Mouse (Mus musculus) layer of hippocampus, postnatal 36 days (tissue): Measurements from ENCODE around the gene Natd1. TPM values are rescaled to one million over a fixed set of nuclear protein-coding genes. Genes with fewer than 3 reads are reported as not detected.
"Not testable (repeated sequence)": the region's sequence is repeated elsewhere in the genome, so short reads cannot be mapped to it uniquely, and the experiment has no call there.

Source experiments
- DNase-seq, 2 experiments: peaks; one replicate each; pipeline ENCODE4 v3.0.0; 2022
- total RNA-seq, 2 experiments: library from RNA; stranded (reverse); gene quantifications; 2 replicates each; pipeline ENCODE4 v1.2.3; 2021

Natd1 gene
- total RNA-seq, 2 experiments from 2014 or later = 11.3 to 12.3 TPM

- not testable (repeated sequence) for DNase-seq
Observed at GRCm38 (mm10) chr11:60886986-60887385, 27.6 kb downstream of the Natd1 start.

DNA sequence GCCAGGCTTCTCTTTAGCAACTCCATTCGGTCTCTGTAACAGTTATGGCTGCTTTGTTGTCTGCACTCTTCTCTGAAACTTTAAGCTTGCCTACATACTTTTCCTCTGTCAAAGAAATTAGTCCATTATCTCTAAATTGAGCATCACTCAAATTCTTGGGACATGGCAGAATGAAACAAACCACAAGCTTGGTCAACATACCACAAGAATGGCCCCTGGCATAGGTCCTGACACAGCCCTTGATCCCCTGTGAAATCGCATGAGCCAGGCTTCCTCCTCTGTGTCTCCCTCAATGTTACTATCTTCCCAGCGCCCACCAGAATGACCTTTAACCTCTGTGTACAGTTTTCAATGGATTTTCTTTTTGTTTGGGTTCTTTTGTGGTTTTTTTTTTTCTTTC lies 32.2 kb downstream of the Natd1 start:
- no peak for DNase-seq

DNA sequence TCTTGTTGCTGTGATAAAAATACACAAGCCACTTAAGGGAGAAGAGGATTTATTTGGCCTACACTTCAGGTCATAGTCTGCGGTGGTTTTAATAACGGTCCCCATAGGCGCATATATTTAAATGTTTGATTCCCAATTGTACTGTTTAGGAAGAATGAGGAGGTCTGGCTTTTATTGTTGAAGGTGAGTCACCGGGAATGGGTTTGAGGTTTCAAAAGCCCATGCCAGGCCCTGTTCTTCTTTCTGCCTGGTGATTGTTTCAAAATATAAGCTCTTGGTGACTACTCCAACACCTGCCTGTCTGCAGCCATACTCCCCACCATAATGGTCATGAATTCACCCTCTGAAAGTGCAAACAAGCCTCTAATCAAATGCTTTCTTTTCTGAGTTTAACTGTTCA lies 34.0 kb downstream of the Natd1 start:
- no peak for DNase-seq

- DNase-seq = peak in 1 of 2 experiments; percentile 40
Observed at GRCm38 (mm10) chr11:60879423-60879822, 35.1 kb downstream of the Natd1 start.

- peak; percentile 96 for DNase-seq
Observed at GRCm38 (mm10) chr11:60878675-60879294, 35.8 kb downstream of the Natd1 start, which contains the start of gene Tmem11. Gene Tmem11, minus strand, starts transcription at chr11:60879272.

GRCm38 (mm10) chr11:60878056-60878612 lies 36.4 kb downstream of the Natd1 start:
- DNase-seq = no peak

DNA sequence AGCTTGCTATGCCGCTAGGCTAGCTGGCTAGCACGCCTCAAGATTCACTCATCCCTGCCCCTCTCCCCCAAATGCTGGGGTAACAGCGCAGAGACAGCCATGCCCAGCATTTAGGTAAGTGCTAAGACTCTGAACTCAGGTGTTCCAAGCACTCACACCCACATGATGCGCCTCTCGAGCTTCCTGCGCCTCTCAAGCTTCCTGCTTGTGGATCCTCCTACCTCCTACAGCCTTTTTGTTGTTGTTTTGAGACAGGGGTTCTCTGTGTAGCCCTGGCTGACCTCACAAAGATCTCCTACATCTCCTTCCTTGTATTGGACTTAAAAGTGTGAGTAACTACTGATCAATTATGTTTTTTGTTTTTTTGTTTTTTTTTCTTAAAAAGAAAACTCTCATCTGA lies 41.4 kb downstream of the Natd1 start:
- DNase-seq = no peak

DNA sequence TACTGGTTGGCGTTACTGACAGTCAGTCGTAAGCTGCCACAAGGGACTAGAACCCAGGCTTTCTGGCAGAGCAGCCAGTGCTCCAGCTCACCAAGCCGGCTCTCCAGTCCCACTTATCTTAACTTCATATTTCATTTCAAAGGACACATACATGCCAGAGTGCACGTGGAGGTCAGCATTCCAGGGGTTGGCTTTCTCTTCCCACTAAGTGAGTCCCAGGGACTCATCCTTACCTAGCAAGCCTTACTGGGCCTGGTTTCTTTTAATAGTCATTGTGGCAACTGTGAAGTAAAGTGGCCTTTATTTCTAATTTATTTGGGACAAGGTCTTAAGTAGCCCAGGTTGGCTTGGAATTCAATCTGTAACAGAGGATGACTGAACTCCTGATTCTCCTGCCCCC lies 43.1 kb downstream of the Natd1 start:
- DNase-seq = no peak

DNA sequence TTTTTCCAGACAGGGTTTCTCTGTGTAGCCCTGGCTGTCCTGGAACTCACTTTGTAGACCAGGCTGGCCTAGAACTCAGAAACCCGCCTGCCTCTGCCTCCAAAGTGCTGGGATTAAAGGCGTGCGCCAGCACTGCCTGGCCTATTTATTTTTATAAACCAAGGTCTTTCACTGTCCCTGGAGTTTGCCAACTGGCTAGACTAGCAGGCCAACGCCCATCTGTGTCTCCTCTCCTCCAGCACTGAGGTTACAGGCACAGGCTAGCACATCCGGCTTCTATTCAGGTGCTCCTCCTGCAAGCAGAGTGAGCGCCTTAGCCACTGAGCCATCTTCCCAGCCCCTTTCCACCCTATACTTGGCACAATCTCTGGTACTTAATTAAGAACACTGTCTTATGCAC lies 45.1 kb downstream of the Natd1 start:
- DNase-seq = not testable (repeated sequence)

DNA sequence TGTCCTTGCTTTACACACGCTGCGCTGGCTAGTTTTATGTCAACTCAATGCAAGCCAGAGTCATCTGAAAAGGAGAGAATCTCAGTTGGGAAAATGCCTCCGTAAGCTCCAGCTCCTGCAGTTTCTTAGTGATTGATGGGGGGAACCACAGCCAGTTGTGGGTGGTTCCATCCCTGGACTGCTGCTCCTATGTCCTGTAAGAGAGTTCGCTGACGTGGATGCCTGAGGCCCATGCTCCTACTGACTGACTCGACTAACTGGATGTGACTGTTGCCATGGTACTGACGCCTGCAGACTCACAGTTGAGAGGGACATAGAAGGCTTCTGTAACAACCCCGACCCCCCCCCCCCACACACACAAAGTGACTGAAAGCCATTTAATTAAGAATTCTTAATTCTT lies 46.6 kb downstream of the Natd1 start:
- DNase-seq = no peak

GRCm38 (mm10) chr11:60867456-60867855 lies 47.1 kb downstream of the Natd1 start:
- DNase-seq = no peak

GRCm38 (mm10) chr11:60866021-60866420 lies 48.5 kb downstream of the Natd1 start:
- DNase-seq = no peak

DNA sequence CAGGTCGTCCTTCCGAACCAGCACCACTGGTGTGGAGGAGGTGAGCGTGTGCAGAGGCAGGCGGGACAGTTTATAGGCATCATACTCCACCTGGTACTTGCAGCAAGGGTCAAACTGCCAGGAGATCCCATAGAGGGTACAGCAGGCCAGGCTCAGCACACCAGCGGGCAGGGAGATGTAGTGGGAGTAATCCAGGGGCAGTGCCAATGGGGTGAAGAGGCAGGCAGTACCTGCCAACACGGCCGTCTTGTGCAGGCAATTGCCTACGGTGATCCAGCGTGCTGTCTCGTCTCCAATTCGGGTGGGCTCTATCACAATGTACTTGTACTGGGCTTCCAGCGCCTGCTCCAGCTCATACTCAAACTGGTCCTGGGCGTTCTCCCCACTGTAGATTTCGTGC lies 49.6 kb downstream of the Natd1 start:
- DNase-seq = no peak

DNA sequence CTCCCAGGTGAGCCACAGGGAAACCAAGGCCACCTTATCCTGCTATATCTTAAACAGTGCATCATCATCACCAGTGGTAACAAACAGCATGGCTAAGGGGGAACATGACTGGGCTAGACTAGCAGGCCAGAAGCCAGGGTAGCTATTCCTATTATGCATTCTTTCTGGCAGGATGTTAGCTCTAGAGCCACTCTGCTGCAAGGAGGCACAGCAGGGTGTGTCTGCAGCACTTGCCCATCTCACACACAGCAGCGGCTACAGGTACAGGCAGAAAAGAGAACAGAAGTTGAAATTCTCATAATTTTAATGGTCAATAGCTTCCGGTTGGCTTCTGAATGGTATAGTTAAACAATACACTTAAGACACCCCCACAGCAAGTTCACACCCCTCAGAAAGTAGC lies 50.4 kb downstream of the Natd1 start:
- no peak for DNase-seq

DNA sequence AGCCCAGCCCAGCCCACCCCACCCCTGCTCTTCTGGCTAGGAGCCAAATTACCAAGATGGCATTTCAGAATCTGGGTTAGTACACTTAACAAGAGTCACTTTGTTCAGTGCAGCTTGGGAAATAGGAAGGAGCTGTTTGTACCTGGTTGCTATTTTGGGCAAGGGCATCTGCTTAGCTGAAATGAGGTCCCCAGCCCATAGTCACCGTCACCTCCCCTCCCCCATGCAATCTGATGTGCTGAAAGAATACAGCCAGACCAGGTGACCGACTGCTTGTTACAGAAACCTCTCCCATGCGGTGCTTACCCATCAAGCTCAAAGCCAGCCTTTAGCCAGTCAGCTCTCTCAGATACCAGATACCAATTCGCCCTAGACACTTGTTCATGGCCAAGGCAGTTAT lies 51.4 kb downstream of the Natd1 start:
- no peak for DNase-seq

DNA sequence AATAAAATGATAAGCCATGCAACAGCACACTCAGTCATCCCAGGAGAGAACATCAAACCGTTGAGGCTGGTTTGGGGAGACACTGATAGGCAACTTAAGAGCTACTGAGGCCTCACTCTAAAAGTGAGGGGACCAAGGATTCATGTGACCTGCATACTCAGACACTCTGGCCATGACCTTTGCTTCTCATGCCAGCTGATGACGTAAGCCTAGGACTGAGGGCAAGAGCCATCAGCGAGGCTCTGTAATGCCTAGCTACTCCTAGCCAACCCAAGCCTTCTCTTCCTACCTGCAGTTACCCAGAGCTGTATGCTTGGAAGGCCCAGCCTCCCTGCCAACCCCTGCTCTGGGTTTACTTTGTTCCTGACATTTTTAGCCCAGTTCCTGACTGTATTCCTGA lies 52.6 kb downstream of the Natd1 start:
- no peak for DNase-seq

GRCm38 (mm10) chr11:60856587-60856986 lies 58.0 kb downstream of the Natd1 start:
- DNase-seq = no peak

Other genes with a start within 250 kb of the Natd1 start
- 10 to 100 TPM; 42.3 to 47.9 TPM for gene Llgl1, start 215.0 kb downstream of the Natd1 start, total RNA-seq
- gene Flii, start 187.5 kb downstream of the Natd1 start, total RNA-seq = 10 to 100 TPM; 58.4 to 60.6 TPM
- gene Mief2, start 186.4 kb downstream of the Natd1 start, total RNA-seq = 10 to 100 TPM; 23.6 to 24.4 TPM
- 1 to 10 TPM; 5.1 to 5.3 TPM for gene Top3a, start 137.4 kb downstream of the Natd1 start, total RNA-seq
- gene Smcr8, start 137.2 kb downstream of the Natd1 start, total RNA-seq = 10 to 100 TPM; 31.4 to 35.3 TPM
- 1 to 10 TPM; 5.3 to 6.6 TPM for gene Shmt1, start 103.0 kb downstream of the Natd1 start, total RNA-seq
- 10 to 100 TPM; 27.0 to 28.5 TPM for gene Dhrs7b, start 84.1 kb downstream of the Natd1 start, total RNA-seq
- gene Tmem11, start 35.5 kb downstream of the Natd1 start, total RNA-seq = 10 to 100 TPM; 28.1 to 28.4 TPM
- gene Map2k3, start 17.3 kb upstream of the Natd1 start, total RNA-seq = 10 to 100 TPM; 12.4 to 14.8 TPM
- 1 to 10 TPM; 6.0 to 6.9 TPM for gene Kcnj12, start 107.8 kb upstream of the Natd1 start, total RNA-seq
- gene Tnfrsf13b, start 212.0 kb upstream of the Natd1 start, total RNA-seq = 1 to 10 TPM; 1.1 to 1.4 TPM